Mouse (Mus musculus) forebrain, embryonic 15.5 days (tissue): ENCODE results near the gene Ntn1. TPM values are rescaled to one million over a fixed set of nuclear protein-coding genes. Genes with fewer than 3 reads are reported as not detected.

Source experiments
- ATAC-seq: fragments of 200-750 bp; cut with Nextera tagmentation; replicated peaks from 2 replicates; pipeline ENCODE4 v1.8.0; 2017; ENCODE audit warnings: mild to moderate bottlenecking, moderate TSS enrichment, moderate library complexity
- H3K27ac ChIP-seq: fragments of 300-500 bp; sonication (generic); replicated peaks from 2 replicates; pipeline ENCODE4 v1.5.1; 2015; ENCODE audit warnings: mild to moderate bottlenecking, inconsistent platforms
- H3K27me3 ChIP-seq: fragments of 300-500 bp; sonication (generic); 2 replicates; pipeline ENCODE4 v1.6.1; 2015; ENCODE audit warnings: inconsistent platforms
- H3K36me3 ChIP-seq: fragments of 300-500 bp; sonication (generic); 2 replicates; pipeline ENCODE4 v1.6.1; 2015; ENCODE audit warnings: mild to moderate bottlenecking, inconsistent platforms
- H3K4me1 ChIP-seq: fragments of 300-500 bp; sonication (generic); 2 replicates; pipeline ENCODE4 v1.6.1; 2015; ENCODE audit warnings: inconsistent platforms
- H3K4me2 ChIP-seq: fragments of 300-500 bp; sonication (generic); replicated peaks from 2 replicates; pipeline ENCODE4 v1.6.1; 2015; ENCODE audit warnings: mild to moderate bottlenecking, inconsistent platforms
- H3K4me3 ChIP-seq: fragments of 300-500 bp; sonication (generic); 2 replicates; pipeline ENCODE4 v1.5.1; 2015; ENCODE audit warnings: mild to moderate bottlenecking, inconsistent platforms
- H3K9ac ChIP-seq: fragments of 300-500 bp; sonication (generic); replicated peaks from 2 replicates; pipeline ENCODE4 v1.6.1; 2015; ENCODE audit warnings: mild to moderate bottlenecking, inconsistent platforms
- H3K9me3 ChIP-seq: fragments of 300-500 bp; sonication (generic); 2 replicates; pipeline ENCODE4 v1.6.1; 2016; ENCODE audit warnings: inconsistent platforms
- WGBS: fragments of 180-500 bp; shearing (Covaris S2); methylation state at CpG from one replicate; pipeline ENCODE4 v1.1.7; 2015; ENCODE audit warnings: mixed read lengths; 5-methylcytosine and 5-hydroxymethylcytosine counted together
- polyA plus RNA-seq: library from polyadenylated mRNA; unstranded; fragments of >200 nt; fragmentation: Nextera tagmentation; extraction: Ambion mirVana; gene quantifications from 2 replicates; pipeline ENCODE4 v1.2.1, GENCODE M21; 2015

Ntn1 gene
- polyA plus RNA-seq, 1 experiment from 2014 or later = 8.1 TPM

- Histone ChIP-seq H3K9ac (no peak overlapping the region), H3K27me3 (no peaks in the 10 kb centered on the region), H3K4me3 (no peak overlapping the region), H3K36me3 (no peaks in the 10 kb centered on the region), H3K27ac (no peak overlapping the region), H3K4me1 (no peaks in the 10 kb centered on the region), H3K9me3 (0 out of 2 replicates have a peak, but pooled peaks cover 5% of the 10 kb centered on the region), H3K4me2 (no peak overlapping the region)
- 35% methylated on average over 7 of the region's 7 CpGs for WGBS
- no peak for ATAC-seq
These were observed 87.6 kb downstream of the Ntn1 start for GRCm38 (mm10) chr11:68313065-68313464.

GRCm38 (mm10) chr11:68308911-68309580 lies 91.6 kb downstream of the Ntn1 start:
- 44% methylated on average over 10 of the region's 10 CpGs for WGBS
- Histone ChIP-seq H3K4me1 (no peaks in the 10 kb centered on the region), H3K4me3 (no peak overlapping the region), H3K9me3 (no peaks in the 10 kb centered on the region), H3K4me2 (no peak overlapping the region), H3K27ac (no peak overlapping the region), H3K9ac (no peak overlapping the region), H3K27me3 (no peaks in the 10 kb centered on the region), H3K36me3 (no peaks in the 10 kb centered on the region)
- no peak for ATAC-seq

DNA sequence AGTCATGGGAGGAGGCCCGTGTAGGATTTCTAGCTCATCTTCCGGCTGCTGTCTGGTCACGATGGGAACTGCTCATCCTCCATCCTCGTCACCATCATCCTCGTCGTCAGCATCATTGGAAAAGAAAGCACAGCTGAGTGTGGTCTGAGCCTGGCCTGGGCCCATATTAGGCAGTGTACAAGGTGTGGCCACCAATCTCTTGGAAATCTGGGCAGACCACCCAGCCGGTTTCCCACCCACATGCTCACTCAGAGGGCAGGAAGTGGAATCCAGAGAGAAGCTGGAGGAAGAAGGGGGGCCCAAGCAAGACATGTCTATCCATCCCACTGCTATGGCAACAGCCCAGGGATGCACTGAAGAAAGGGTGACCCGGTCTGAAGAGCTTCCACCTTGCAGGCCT lies 94.6 kb downstream of the Ntn1 start:
- ATAC-seq = no peak
- 82% methylated on average over 8 of the region's 8 CpGs for WGBS
- no peak overlapping the region for H3K4me3 ChIP-seq
- H3K27me3 ChIP-seq = no peaks in the 10 kb centered on the region
- no peaks in the 10 kb centered on the region for H3K9me3 ChIP-seq
- no peaks in the 10 kb centered on the region for H3K36me3 ChIP-seq
- no peaks in the 10 kb centered on the region for H3K4me1 ChIP-seq
- H3K9ac ChIP-seq = no peak overlapping the region
- H3K27ac ChIP-seq = no peak overlapping the region
- H3K4me2 ChIP-seq = no peak overlapping the region

- H3K9me3 ChIP-seq = no peaks in the 10 kb centered on the region
- ATAC-seq = no peak
- H3K4me2 ChIP-seq = no peak overlapping the region
- no peaks in the 10 kb centered on the region for H3K27me3 ChIP-seq
- WGBS = 41% methylated on average over 7 of the region's 7 CpGs
- H3K27ac ChIP-seq = no peak overlapping the region
- no peaks in the 10 kb centered on the region for H3K36me3 ChIP-seq
- H3K4me1 ChIP-seq = no peaks in the 10 kb centered on the region
- no peak overlapping the region for H3K9ac ChIP-seq
- no peak overlapping the region for H3K4me3 ChIP-seq
These were observed 98.3 kb downstream of the Ntn1 start for GRCm38 (mm10) chr11:68302323-68302722.

GRCm38 (mm10) chr11:68301660-68302059 lies 99.0 kb downstream of the Ntn1 start:
- no peaks in the 10 kb centered on the region for H3K36me3 ChIP-seq
- 87% methylated on average over 4 of the region's 4 CpGs for WGBS
- no peak overlapping the region for H3K4me2 ChIP-seq
- H3K4me3 ChIP-seq = no peak overlapping the region
- no peak for ATAC-seq
- H3K27ac ChIP-seq = no peak overlapping the region
- H3K9me3 ChIP-seq = no peaks in the 10 kb centered on the region
- H3K9ac ChIP-seq = no peak overlapping the region
- no peaks in the 10 kb centered on the region for H3K27me3 ChIP-seq
- no peaks in the 10 kb centered on the region for H3K4me1 ChIP-seq

DNA sequence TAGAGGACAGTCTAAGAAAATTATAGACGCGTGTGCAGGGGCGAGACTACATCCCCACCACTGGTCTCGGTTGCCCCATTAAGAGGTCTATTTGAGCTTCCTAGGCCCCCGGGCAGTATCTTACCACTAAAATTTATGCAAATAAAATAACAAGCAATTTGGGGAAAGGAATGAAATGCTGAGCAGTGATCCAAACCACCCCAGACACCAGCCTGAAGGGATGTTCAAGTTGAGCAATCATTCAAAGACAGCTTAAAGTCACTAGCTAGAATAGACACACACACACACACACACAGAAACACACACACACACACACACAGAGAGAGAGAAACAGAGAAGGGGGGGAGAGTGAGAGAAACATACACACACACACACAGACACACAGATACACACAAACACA lies 105.1 kb downstream of the Ntn1 start:
- H3K4me1 ChIP-seq = peaks cover 3% of the 10 kb centered on the region; the same call in 1 of the 2 replicates
- H3K27ac ChIP-seq = no peak overlapping the region
- no peak overlapping the region for H3K9ac ChIP-seq
- 94% methylated on average over 5 of the region's 5 CpGs for WGBS
- H3K4me2 ChIP-seq = no peak overlapping the region
- no peak overlapping the region for H3K4me3 ChIP-seq
- H3K27me3 ChIP-seq = no peaks in the 10 kb centered on the region
- no peak for ATAC-seq
- no peaks in the 10 kb centered on the region for H3K9me3 ChIP-seq
- H3K36me3 ChIP-seq = no peaks in the 10 kb centered on the region

DNA sequence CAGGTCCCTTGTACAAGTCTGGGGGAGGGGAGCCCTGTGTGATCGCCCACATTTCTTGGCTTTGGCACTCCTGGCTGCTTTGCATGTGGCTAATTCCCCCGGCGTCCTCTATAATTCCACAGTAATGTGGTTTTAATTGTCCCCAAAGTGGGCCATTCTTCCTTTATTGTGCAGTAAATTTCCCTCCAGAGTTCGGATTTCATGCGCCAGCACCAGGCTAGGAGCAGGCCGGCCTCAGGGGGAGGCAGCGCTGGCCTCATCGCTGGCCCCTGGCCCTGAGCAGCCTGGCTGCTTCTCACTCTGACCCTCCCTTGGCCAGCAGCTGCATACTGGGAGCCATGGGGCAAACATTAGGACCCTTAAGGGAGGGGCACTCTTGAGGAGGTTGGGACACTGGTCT lies 110.0 kb downstream of the Ntn1 start:
- no peaks in the 10 kb centered on the region for H3K27me3 ChIP-seq
- ATAC-seq = no peak
- no peak overlapping the region for H3K4me2 ChIP-seq
- no peak overlapping the region for H3K27ac ChIP-seq
- H3K9ac ChIP-seq = no peak overlapping the region
- H3K36me3 ChIP-seq = no peaks in the 10 kb centered on the region
- WGBS = 29% methylated on average over 8 of the region's 8 CpGs
- H3K9me3 ChIP-seq = no peaks in the 10 kb centered on the region
- H3K4me3 ChIP-seq = no peak overlapping the region
- peaks cover 4% of the 10 kb centered on the region; the same call in 1 of the 2 replicates for H3K4me1 ChIP-seq

DNA sequence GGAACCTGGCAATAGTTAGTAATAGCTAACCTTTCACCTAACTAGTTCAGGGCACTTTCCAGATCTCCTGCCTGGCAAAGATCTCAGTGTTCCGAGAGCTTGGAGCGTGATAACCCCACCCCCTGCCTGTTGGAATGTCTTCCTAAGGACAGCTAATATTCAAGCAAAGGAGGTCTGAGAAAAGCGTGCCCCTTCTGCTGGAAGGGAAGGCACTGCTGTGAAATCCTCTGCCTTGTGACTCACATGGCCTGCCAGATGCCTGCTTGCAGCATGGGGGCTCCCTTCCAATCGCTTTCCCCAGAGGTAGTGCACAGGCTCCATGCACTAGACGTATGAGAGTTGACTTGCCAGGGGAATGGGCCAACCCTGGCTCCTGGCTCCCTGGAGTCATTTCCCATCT lies 113.3 kb downstream of the Ntn1 start:
- no peaks in the 10 kb centered on the region for H3K9me3 ChIP-seq
- H3K27me3 ChIP-seq = no peaks in the 10 kb centered on the region
- H3K4me2 ChIP-seq = no peak overlapping the region
- peaks cover 4% of the 10 kb centered on the region; the same call in 1 of the 2 replicates for H3K4me1 ChIP-seq
- ATAC-seq = no peak
- no peak overlapping the region for H3K27ac ChIP-seq
- WGBS = 85% methylated on average over 5 of the region's 5 CpGs
- no peak overlapping the region for H3K9ac ChIP-seq
- no peak overlapping the region for H3K4me3 ChIP-seq
- H3K36me3 ChIP-seq = no peaks in the 10 kb centered on the region

DNA sequence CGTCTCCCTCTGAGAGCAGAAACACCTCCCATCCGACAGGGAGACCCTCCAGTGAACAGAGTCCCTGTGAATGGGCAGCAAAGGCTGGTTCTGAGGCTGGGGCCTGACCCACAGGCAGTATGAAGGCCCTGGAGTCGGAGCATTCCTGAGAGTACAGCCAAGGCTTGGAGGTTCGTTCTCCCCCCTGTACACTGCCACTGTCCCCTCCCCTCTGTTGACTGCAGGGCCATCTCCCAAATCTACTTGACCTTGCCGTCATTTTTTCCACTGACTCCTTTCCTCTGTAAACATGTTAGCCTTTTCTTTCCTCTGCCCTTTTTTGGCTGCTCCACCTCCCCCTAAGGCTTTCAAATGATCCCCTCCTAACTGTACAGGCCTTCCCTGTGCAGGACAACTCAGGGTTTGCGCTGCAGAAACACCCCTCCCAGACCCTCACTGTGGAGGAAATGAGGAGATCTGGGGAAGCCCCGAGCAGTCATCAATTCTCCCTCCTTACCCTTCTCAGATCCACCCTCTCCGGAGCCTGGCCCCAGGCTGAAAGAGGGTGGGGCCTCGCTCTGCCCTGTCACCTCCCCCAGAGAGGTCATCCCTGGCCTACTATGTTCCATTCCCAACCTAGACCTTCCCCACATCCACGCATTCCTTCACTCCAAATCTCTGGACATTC lies 114.3 kb downstream of the Ntn1 start:
- no peak overlapping the region for H3K4me2 ChIP-seq

GRCm38 (mm10) chr11:68285754-68286141 lies 114.9 kb downstream of the Ntn1 start:
- H3K4me2 ChIP-seq = no peak overlapping the region
- H3K9ac ChIP-seq = no peak overlapping the region
- ATAC-seq = no peak
- WGBS = 10% methylated on average over 3 of the region's 3 CpGs
- H3K27me3 ChIP-seq = no peaks in the 10 kb centered on the region
- peaks cover 4% of the 10 kb centered on the region; the same call in 1 of the 2 replicates for H3K4me1 ChIP-seq
- H3K27ac ChIP-seq = no peak overlapping the region
- H3K36me3 ChIP-seq = no peaks in the 10 kb centered on the region
- H3K9me3 ChIP-seq = no peaks in the 10 kb centered on the region
- H3K4me3 ChIP-seq = no peak overlapping the region

More for the DNA sequence above, 114.3 kb downstream of the Ntn1 start:
- Histone ChIP-seq H3K9me3 (no peaks in the 10 kb centered on the region), H3K27me3 (no peaks in the 10 kb centered on the region), H3K4me1 (peaks cover 4% of the 10 kb centered on the region; the same call in 1 of the 2 replicates), H3K9ac (no peak overlapping the region), H3K27ac (no peak overlapping the region), H3K4me3 (no peak overlapping the region), H3K36me3 (no peaks in the 10 kb centered on the region)
- WGBS = 50% methylated on average over 10 of the region's 10 CpGs
- no peak for ATAC-seq

DNA sequence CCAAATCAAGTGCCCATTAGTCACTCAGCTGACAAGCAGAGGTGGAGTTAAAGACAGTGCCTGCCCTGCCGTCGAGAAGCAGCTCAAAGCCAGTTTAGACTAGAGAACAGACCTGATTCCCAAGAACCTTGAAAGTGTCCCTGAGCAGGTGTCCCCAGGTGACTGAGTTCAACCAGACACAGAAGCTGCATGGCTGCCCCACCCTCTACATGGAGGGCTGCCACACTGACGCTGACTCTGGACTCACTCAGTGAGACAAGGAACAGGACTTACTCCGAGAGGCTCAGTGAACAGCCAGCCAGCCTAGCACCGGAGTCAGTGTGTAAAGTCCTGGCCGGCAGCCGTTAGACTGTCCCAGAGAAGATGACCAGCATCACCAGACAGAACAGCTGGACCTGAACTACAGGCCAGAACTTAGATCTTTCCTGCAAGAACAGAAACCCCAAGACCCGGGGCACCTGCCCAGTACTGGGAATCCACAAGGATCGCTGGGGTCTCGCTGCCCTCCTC lies 120.6 kb downstream of the Ntn1 start:
- Histone ChIP-seq H3K36me3 (no peaks in the 10 kb centered on the region), H3K27me3 (no peaks in the 10 kb centered on the region), H3K9ac (no peak overlapping the region), H3K4me2 (no peak overlapping the region), H3K9me3 (no peaks in the 10 kb centered on the region), H3K27ac (no peak overlapping the region), H3K4me1 (no peaks in the 10 kb centered on the region), H3K4me3 (no peak overlapping the region)
- no peak for ATAC-seq
- 79% methylated on average over 10 of the region's 10 CpGs for WGBS

- Histone ChIP-seq H3K9me3 (no peaks in the 10 kb centered on the region), H3K36me3 (no peaks in the 10 kb centered on the region), H3K27me3 (no peaks in the 10 kb centered on the region), H3K4me2 (no peak overlapping the region), H3K4me1 (peaks cover 15% of the 10 kb centered on the region), H3K9ac (no peak overlapping the region), H3K4me3 (no peak overlapping the region), H3K27ac (no peak overlapping the region)
- no peak for ATAC-seq
- 53% methylated on average over 6 of the region's 7 CpGs for WGBS
These were observed 123.7 kb downstream of the Ntn1 start for GRCm38 (mm10) chr11:68276945-68277344.
